Mouse (Mus musculus): ENCODE results near the gene Mus81. TPM values are rescaled to one million over a fixed set of nuclear protein-coding genes. Genes with fewer than 3 reads are reported as not detected.
A peak's percentile ranks its signal among the peaks of the same experiment; 100 is the strongest.

Gene Mus81
- polyA plus RNA-seq, 1 experiment from 2014 or later, result 38.3 TPM

GRCm38 (mm10) chr19:5515840-5516777 is 27.9 kb upstream of the Mus81 start:
- no peaks in the 10 kb centered on the region for H3K9me3 ChIP-seq (ENCODE audit: control insufficient read depth, low read length)
- H3K4me2 ChIP-seq (ENCODE audit: low read length), result no peak overlapping the region
- no peak overlapping the region for H3K4me3 ChIP-seq (ENCODE audit: low read depth, low read length)
- H3K36me3 ChIP-seq (ENCODE audit: control insufficient read depth, insufficient read depth, low read length), result no peaks in the 10 kb centered on the region
- H3K27me3 ChIP-seq (replicated peaks; ENCODE audit: control insufficient read depth, insufficient read depth, low read length), result no peaks in the 10 kb centered on the region
- no peak for DNase-seq (ENCODE audit: low spot score)
- peaks cover 6% of the 10 kb centered on the region; the same call in 1 of the 2 replicates for H3K4me1 ChIP-seq (replicated peaks; ENCODE audit: control insufficient read depth, insufficient read depth, low read length)
- H3K27ac ChIP-seq (ENCODE audit: low read depth), result 0 out of 2 replicates have a peak overlapping the region, but pooled peaks have one; percentile 6
- ATAC-seq (replicated peaks; ENCODE audit: low FRiP score, low TSS enrichment, low read depth), result no peak
- 77% methylated on average over 7 of the region's 7 CpGs for WGBS
- no peak overlapping the region for H3K9ac ChIP-seq (ENCODE audit: low read length)

GRCm38 (mm10) chr19:5513005-5513349 is 24.8 kb upstream of the Mus81 start:
- no peak overlapping the region for H3K27ac ChIP-seq (ENCODE audit: low read depth)
- H3K27me3 ChIP-seq (replicated peaks; ENCODE audit: control insufficient read depth, insufficient read depth, low read length), result no peaks in the 10 kb centered on the region
- no peak for ATAC-seq (replicated peaks; ENCODE audit: low FRiP score, low TSS enrichment, low read depth)
- 84% methylated on average over 3 of the region's 3 CpGs for WGBS
- no peak overlapping the region for H3K4me3 ChIP-seq (ENCODE audit: low read depth, low read length)
- no peak overlapping the region for H3K9ac ChIP-seq (ENCODE audit: low read length)
- H3K4me2 ChIP-seq (ENCODE audit: low read length), result no peak overlapping the region
- no peaks in the 10 kb centered on the region for H3K9me3 ChIP-seq (ENCODE audit: control insufficient read depth, low read length)
- peaks cover 14% of the 10 kb centered on the region for H3K4me1 ChIP-seq (replicated peaks; ENCODE audit: control insufficient read depth, insufficient read depth, low read length)
- DNase-seq (ENCODE audit: low spot score), result no peak
- H3K36me3 ChIP-seq (ENCODE audit: control insufficient read depth, insufficient read depth, low read length), result no peaks in the 10 kb centered on the region

GRCm38 (mm10) chr19:5512091-5513004 is 24.1 kb upstream of the Mus81 start:
- ATAC-seq (replicated peaks; ENCODE audit: low FRiP score, low TSS enrichment, low read depth) (no peak), DNase-seq (ENCODE audit: low spot score) (no peak)
- H3K9ac ChIP-seq (ENCODE audit: low read length), result no peak overlapping the region
- no peak overlapping the region for H3K4me3 ChIP-seq (ENCODE audit: low read depth, low read length)
- 77% methylated on average over 12 of the region's 12 CpGs for WGBS
- no peaks in the 10 kb centered on the region for H3K27me3 ChIP-seq (replicated peaks; ENCODE audit: control insufficient read depth, insufficient read depth, low read length)
- peak overlapping the region; percentile 3; the same call in 1 of the 2 replicates for H3K4me2 ChIP-seq (ENCODE audit: low read length)
- H3K9me3 ChIP-seq (ENCODE audit: control insufficient read depth, low read length), result no peaks in the 10 kb centered on the region
- H3K4me1 ChIP-seq (replicated peaks; ENCODE audit: control insufficient read depth, insufficient read depth, low read length), result peaks cover 14% of the 10 kb centered on the region
- H3K27ac ChIP-seq (ENCODE audit: low read depth), result no peak overlapping the region
- no peaks in the 10 kb centered on the region for H3K36me3 ChIP-seq (ENCODE audit: control insufficient read depth, insufficient read depth, low read length)

GRCm38 (mm10) chr19:5511074-5511632 is 23.0 kb upstream of the Mus81 start:
- H3K4me1 ChIP-seq (replicated peaks; ENCODE audit: control insufficient read depth, insufficient read depth, low read length), result peaks cover 14% of the 10 kb centered on the region
- DNase-seq (ENCODE audit: low spot score), result no peak
- peak overlapping the region; percentile 58 for H3K9ac ChIP-seq (ENCODE audit: low read length)
- no peaks in the 10 kb centered on the region for H3K27me3 ChIP-seq (replicated peaks; ENCODE audit: control insufficient read depth, insufficient read depth, low read length)
- no peaks in the 10 kb centered on the region for H3K36me3 ChIP-seq (ENCODE audit: control insufficient read depth, insufficient read depth, low read length)
- H3K9me3 ChIP-seq (ENCODE audit: control insufficient read depth, low read length), result no peaks in the 10 kb centered on the region
- peak overlapping the region; percentile 86 for H3K4me2 ChIP-seq (ENCODE audit: low read length)
- WGBS, result 50% methylated on average over 15 of the region's 15 CpGs
- ATAC-seq (replicated peaks; ENCODE audit: low FRiP score, low TSS enrichment, low read depth), result no peak
- 0 out of 2 replicates have a peak overlapping the region, but pooled peaks have one; percentile 11 for H3K27ac ChIP-seq (ENCODE audit: low read depth)
- peak overlapping the region; percentile 48 for H3K4me3 ChIP-seq (ENCODE audit: low read depth, low read length)

GRCm38 (mm10) chr19:5510031-5511026 is 22.1 kb upstream of the Mus81 start, which contains the start of gene Snx32:
Gene Snx32 (minus strand): TSS chr19:5510538.
- Histone ChIP-seq H3K27me3 (replicated peaks; ENCODE audit: control insufficient read depth, insufficient read depth, low read length) (no peaks in the 10 kb centered on the region), H3K4me3 (ENCODE audit: low read depth, low read length) (peak within 1 kb of the TSS; percentile 48), H3K9ac (ENCODE audit: low read length) (peak within 1 kb of the TSS; percentile 58), H3K36me3 (ENCODE audit: control insufficient read depth, insufficient read depth, low read length) (no peaks in the 10 kb centered on the region), H3K27ac (ENCODE audit: low read depth) (0 out of 2 replicates have a peak within 1 kb of the TSS, but pooled peaks have one; percentile 11), H3K4me2 (ENCODE audit: low read length) (peak within 1 kb of the TSS; percentile 86), H3K9me3 (ENCODE audit: control insufficient read depth, low read length) (no peaks in the 10 kb centered on the region), H3K4me1 (replicated peaks; ENCODE audit: control insufficient read depth, insufficient read depth, low read length) (peaks cover 14% of the 10 kb centered on the region)
- DNase-seq (ENCODE audit: low spot score) (peak; percentile 90), ATAC-seq (replicated peaks; ENCODE audit: low FRiP score, low TSS enrichment, low read depth) (peak; percentile 98)
- WGBS, result 3% methylated on average over 47 of the region's 47 CpGs

- no peak within 1 kb of the TSS for H3K4me3 ChIP-seq (ENCODE audit: low read depth, low read length)
- ATAC-seq (replicated peaks; ENCODE audit: low FRiP score, low TSS enrichment, low read depth), result no peak
Observed at GRCm38 (mm10) chr19:5503687-5504086, 15.5 kb upstream of the Mus81 start, which contains the start of gene 1700020D05Rik. Gene 1700020D05Rik (minus strand): TSS chr19:5503787.

GRCm38 (mm10) chr19:5500330-5500875 is 12.2 kb upstream of the Mus81 start:
- Histone ChIP-seq H3K9ac (ENCODE audit: low read length) (no peak overlapping the region), H3K36me3 (ENCODE audit: control insufficient read depth, insufficient read depth, low read length) (peaks cover 21% of the 10 kb centered on the region), H3K4me2 (ENCODE audit: low read length) (no peak overlapping the region), H3K27ac (ENCODE audit: low read depth) (no peak overlapping the region), H3K27me3 (replicated peaks; ENCODE audit: control insufficient read depth, insufficient read depth, low read length) (no peaks in the 10 kb centered on the region), H3K9me3 (ENCODE audit: control insufficient read depth, low read length) (no peaks in the 10 kb centered on the region), H3K4me3 (ENCODE audit: low read depth, low read length) (no peak overlapping the region), H3K4me1 (replicated peaks; ENCODE audit: control insufficient read depth, insufficient read depth, low read length) (no peaks in the 10 kb centered on the region)
- no peak for ATAC-seq (replicated peaks; ENCODE audit: low FRiP score, low TSS enrichment, low read depth)
- 82% methylated on average over 2 of the region's 2 CpGs for WGBS
- no peak for DNase-seq (ENCODE audit: low spot score)

More at GRCm38 (mm10) chr19:5503687-5504086, 15.5 kb upstream of the Mus81 start, which contains the start of gene 1700020D05Rik:
- H3K9ac ChIP-seq (ENCODE audit: low read length), result no peak within 1 kb of the TSS
- 50% methylated on average over 16 of the region's 17 CpGs for WGBS
- no peaks in the 10 kb centered on the region for H3K4me1 ChIP-seq (replicated peaks; ENCODE audit: control insufficient read depth, insufficient read depth, low read length)
- DNase-seq (ENCODE audit: low spot score), result no peak
- no peaks in the 10 kb centered on the region for H3K9me3 ChIP-seq (ENCODE audit: control insufficient read depth, low read length)
- no peaks in the 10 kb centered on the region for H3K36me3 ChIP-seq (ENCODE audit: control insufficient read depth, insufficient read depth, low read length)
- H3K27ac ChIP-seq (ENCODE audit: low read depth), result no peak within 1 kb of the TSS
- no peak within 1 kb of the TSS for H3K4me2 ChIP-seq (ENCODE audit: low read length)
- no peaks in the 10 kb centered on the region for H3K27me3 ChIP-seq (replicated peaks; ENCODE audit: control insufficient read depth, insufficient read depth, low read length)
